Mouse (Mus musculus): ENCODE measurements around the gene Rab40c.

DNA sequence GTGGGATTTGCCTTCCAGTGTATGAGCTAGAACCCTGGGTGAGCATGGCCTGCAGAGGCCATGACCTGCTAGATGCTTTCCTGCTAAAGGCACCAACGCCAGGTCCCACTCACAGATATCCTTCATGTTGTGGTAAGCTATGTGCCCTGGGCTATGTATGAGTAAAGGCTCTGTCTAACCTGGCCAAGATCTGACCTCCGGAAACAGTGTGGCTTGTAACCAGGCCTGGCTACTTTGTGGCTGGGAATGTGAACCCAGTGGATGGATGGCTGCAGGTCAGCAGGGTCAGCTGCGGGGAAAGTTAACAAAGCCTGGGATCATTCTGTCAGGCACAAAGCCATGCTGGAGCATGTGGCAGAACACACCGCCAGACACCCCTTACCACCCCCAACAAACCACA is 37.8 kb downstream of the Rab40c start:
- TF ChIP-seq CTCF (IDR thresholded peaks at IDR 0.05; ENCODE audit: low read depth) (no peak), EP300 (IDR thresholded peaks at IDR 0.05; ENCODE audit: low read depth) (no peak)

Measured in heart, postnatal 0 days (tissue).